Mouse (Mus musculus) heart, embryonic 16.5 days (tissue): Measurements from ENCODE around the gene Ces1b. TPM values are rescaled to one million over a fixed set of nuclear protein-coding genes. Genes with fewer than 3 reads are reported as not detected.

Experiments used
- ATAC-seq: fragments of 200-750 bp; cut with Nextera tagmentation; replicated peaks from 2 replicates; pipeline ENCODE4 v1.8.0; 2017; ENCODE audit warnings: moderate number of reproducible peaks; ENCODE audit not compliant: insufficient read depth, low FRiP score; ENCODE audit errors: extremely low read depth
- H3K27ac ChIP-seq: fragments of 300-500 bp; sonication (generic); 2 replicates; pipeline ENCODE4 v1.5.1; 2014; ENCODE audit warnings: mild to moderate bottlenecking, low read length, control low read depth, moderate library complexity
- H3K27me3 ChIP-seq: fragments of 300-500 bp; sonication (generic); 2 replicates; pipeline ENCODE4 v1.6.1; 2014; ENCODE audit warnings: low read length, mixed read lengths; ENCODE audit not compliant: control insufficient read depth, insufficient read depth
- H3K36me3 ChIP-seq: fragments of 300-500 bp; sonication (generic); 2 replicates; pipeline ENCODE4 v1.6.1; 2014; ENCODE audit not compliant: control insufficient read depth, insufficient read depth
- H3K4me1 ChIP-seq: fragments of 300-500 bp; sonication (generic); 2 replicates; pipeline ENCODE4 v1.6.1; 2014; ENCODE audit warnings: low read length, mixed read lengths; ENCODE audit not compliant: control insufficient read depth, insufficient read depth
- H3K4me2 ChIP-seq: fragments of 300-500 bp; sonication (generic); 2 replicates; pipeline ENCODE4 v1.6.1; 2014; ENCODE audit warnings: low read depth, mild to moderate bottlenecking, control low read depth, low read length
- H3K4me3 ChIP-seq: fragments of 300-500 bp; sonication (generic); 2 replicates; pipeline ENCODE4 v1.5.1; 2014; ENCODE audit warnings: mild to moderate bottlenecking, control low read depth, low read length
- H3K9ac ChIP-seq: fragments of 300-500 bp; sonication (generic); 2 replicates; pipeline ENCODE4 v1.6.1; 2014; ENCODE audit warnings: low read length, control low read depth
- H3K9me3 ChIP-seq: fragments of 300-500 bp; sonication (generic); replicated peaks from 2 replicates; pipeline ENCODE4 v1.6.1; 2016; ENCODE audit warnings: low read length; ENCODE audit not compliant: control insufficient read depth
- WGBS: fragments of 180-500 bp; shearing (Covaris S2); extraction: QIAGEN DNeasy Blood & Tissue Kit; methylation state at CpG from one replicate; pipeline ENCODE4 v1.1.7; 2014; 5-methylcytosine and 5-hydroxymethylcytosine counted together
- polyA plus RNA-seq: library from polyadenylated mRNA; unstranded; fragments of >200 nt; fragmentation: Nextera tagmentation; extraction: Ambion mirVana; gene quantifications from 2 replicates; pipeline ENCODE4 v1.2.1, GENCODE M21; 2015

The Ces1b gene
- polyA plus RNA-seq, 1 experiment from 2014 or later = 0.37 TPM

DNA sequence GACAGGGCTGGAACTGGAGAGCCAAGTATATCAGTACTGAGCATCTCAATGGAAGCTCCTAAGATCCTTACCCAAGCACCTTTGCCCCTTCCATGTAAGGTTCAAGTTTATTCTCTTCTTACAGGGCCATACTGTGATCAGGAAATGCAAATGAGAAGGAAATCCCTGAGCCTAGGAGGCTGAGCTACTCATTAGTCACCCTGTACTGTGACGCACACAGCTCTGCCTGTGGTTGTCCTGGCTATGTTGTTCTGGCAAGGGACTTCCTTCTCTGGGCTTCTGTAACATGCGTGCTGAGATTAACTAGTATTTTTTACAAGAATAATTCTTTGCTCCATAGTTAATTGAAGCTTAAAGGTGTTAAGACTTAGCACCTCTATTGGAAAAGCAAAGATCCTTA lies 49.2 kb downstream of the Ces1b start:
- H3K27me3 ChIP-seq = no peaks in the 10 kb centered on the region
- H3K9ac ChIP-seq = no peak overlapping the region
- 64% methylated on average over 2 of the region's 2 CpGs for WGBS
- H3K9me3 ChIP-seq = no peaks in the 10 kb centered on the region
- no peak overlapping the region for H3K27ac ChIP-seq
- no peaks in the 10 kb centered on the region for H3K36me3 ChIP-seq
- no peaks in the 10 kb centered on the region for H3K4me1 ChIP-seq
- ATAC-seq = no peak
- no peak overlapping the region for H3K4me3 ChIP-seq
- no peak overlapping the region for H3K4me2 ChIP-seq

GRCm38 (mm10) chr8:93021738-93022137 lies 58.1 kb downstream of the Ces1b start:
- Histone ChIP-seq H3K4me3 (no peak overlapping the region), H3K36me3 (no peaks in the 10 kb centered on the region), H3K4me2 (no peak overlapping the region), H3K27ac (no peak overlapping the region), H3K9ac (no peak overlapping the region), H3K9me3 (no peaks in the 10 kb centered on the region), H3K27me3 (no peaks in the 10 kb centered on the region), H3K4me1 (no peaks in the 10 kb centered on the region)
- no peak for ATAC-seq
- 59% methylated on average over 5 of the region's 5 CpGs for WGBS

DNA sequence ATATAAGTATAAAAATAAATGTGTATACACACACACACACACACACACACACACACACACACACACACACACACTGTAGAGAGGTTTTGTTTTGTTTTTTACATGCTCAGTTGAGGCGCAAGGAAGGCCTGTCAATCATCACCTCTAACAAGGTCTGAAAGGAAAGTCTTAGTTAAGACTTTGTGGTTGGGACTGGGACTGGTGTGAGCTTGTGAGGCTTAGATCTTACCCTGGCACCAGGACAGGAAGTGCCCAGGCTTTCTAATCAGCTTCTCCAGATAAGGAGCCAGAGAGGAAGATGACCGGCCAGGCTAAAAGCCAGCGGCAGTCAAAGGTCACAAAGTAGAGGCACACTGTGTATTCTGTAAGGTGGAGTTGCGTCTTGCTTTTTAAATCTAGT lies 65.5 kb downstream of the Ces1b start:
- Histone ChIP-seq H3K4me3 (no peak overlapping the region), H3K9ac (no peak overlapping the region), H3K27ac (no peak overlapping the region), H3K9me3 (no peaks in the 10 kb centered on the region), H3K4me1 (peaks cover 2% of the 10 kb centered on the region), H3K27me3 (no peaks in the 10 kb centered on the region), H3K4me2 (no peak overlapping the region), H3K36me3 (no peaks in the 10 kb centered on the region)
- 24% methylated on average over 4 of the region's 4 CpGs for WGBS
- ATAC-seq = no peak

GRCm38 (mm10) chr8:93012226-93012625 lies 67.6 kb downstream of the Ces1b start:
- ATAC-seq = no peak
- H3K27me3 ChIP-seq = no peaks in the 10 kb centered on the region; the same call in 1 of the 2 replicates
- no peaks in the 10 kb centered on the region for H3K36me3 ChIP-seq
- no peak overlapping the region for H3K4me2 ChIP-seq
- peaks cover 2% of the 10 kb centered on the region for H3K4me1 ChIP-seq
- WGBS = 73% methylated on average over 6 of the region's 6 CpGs
- H3K27ac ChIP-seq = no peak overlapping the region
- no peaks in the 10 kb centered on the region for H3K9me3 ChIP-seq
- H3K9ac ChIP-seq = no peak overlapping the region
- H3K4me3 ChIP-seq = no peak overlapping the region

- Histone ChIP-seq H3K9ac (no peak overlapping the region), H3K27me3 (no peaks in the 10 kb centered on the region; the same call in 1 of the 2 replicates), H3K4me2 (no peak overlapping the region), H3K27ac (no peak overlapping the region), H3K4me3 (no peak overlapping the region), H3K4me1 (peaks cover 2% of the 10 kb centered on the region), H3K9me3 (no peaks in the 10 kb centered on the region), H3K36me3 (no peaks in the 10 kb centered on the region)
- WGBS = 9% methylated on average over 9 of the region's 9 CpGs
- no peak for ATAC-seq
Observed at GRCm38 (mm10) chr8:93011439-93011838, 68.4 kb downstream of the Ces1b start.

DNA sequence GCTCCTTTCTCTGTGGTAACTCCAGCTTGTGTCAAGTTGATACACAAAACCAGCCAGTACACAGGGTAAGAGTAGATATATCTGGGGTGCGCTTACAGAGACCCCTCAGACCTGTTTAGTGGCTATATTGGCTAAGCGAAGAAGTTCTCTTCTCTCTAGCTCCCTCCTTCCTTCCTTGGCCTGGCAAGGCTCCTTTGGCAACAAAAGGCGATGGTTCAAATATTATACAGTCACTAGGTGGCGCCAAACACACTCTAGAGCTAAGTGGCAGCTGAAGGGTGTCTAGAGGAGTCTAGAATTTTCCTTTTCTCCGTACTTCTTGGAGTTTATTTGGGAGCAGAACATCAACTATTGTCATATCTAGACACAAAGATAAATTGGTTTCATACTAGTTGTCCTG lies 69.5 kb downstream of the Ces1b start:
- Histone ChIP-seq H3K27ac (no peak overlapping the region), H3K9me3 (no peaks in the 10 kb centered on the region), H3K4me3 (no peak overlapping the region), H3K4me1 (peaks cover 2% of the 10 kb centered on the region), H3K9ac (no peak overlapping the region), H3K36me3 (no peaks in the 10 kb centered on the region), H3K27me3 (no peaks in the 10 kb centered on the region; the same call in 1 of the 2 replicates), H3K4me2 (no peak overlapping the region)
- ATAC-seq = no peak
- WGBS = 19% methylated on average over 5 of the region's 5 CpGs

Other genes starting within 250 kb of the Ces1b start
- gene Lpcat2, start 224.7 kb downstream of the Ces1b start, polyA plus RNA-seq = 4.9 and 5.6 TPM in 2 replicates
- 0.14 and 0.35 TPM in 2 replicates for gene Capns2, start 178.6 kb downstream of the Ces1b start, polyA plus RNA-seq
- 0.04 TPM in 2 replicates for gene Slc6a2, start 119.9 kb downstream of the Ces1b start, polyA plus RNA-seq
- 0.09 and 0.10 TPM in 2 replicates for gene Ces1a, start 31.8 kb downstream of the Ces1b start, polyA plus RNA-seq
- not detected in 2 replicates for gene Ces1c, start 51.3 kb upstream of the Ces1b start, polyA plus RNA-seq
- gene Ces1d, start 117.8 kb upstream of the Ces1b start, polyA plus RNA-seq = 1.7 and 7.3 TPM in 2 replicates
- gene Ces1e, start 149.6 kb upstream of the Ces1b start, polyA plus RNA-seq = 0.09 TPM in 1 of 2 replicates, not detected in the other
- 0.12 and 0.35 TPM in 2 replicates for gene Ces1f, start 199.7 kb upstream of the Ces1b start, polyA plus RNA-seq